Mouse (Mus musculus): ENCODE results near the gene Ralgapa2. TPM values are rescaled to one million over a fixed set of nuclear protein-coding genes. Genes with fewer than 3 reads are reported as not detected.
A peak's percentile ranks its signal among the peaks of the same experiment; 100 is the strongest.

Gene Ralgapa2
- polyA plus RNA-seq, 1 experiment from 2014 or later: 14.2 TPM

DNA sequence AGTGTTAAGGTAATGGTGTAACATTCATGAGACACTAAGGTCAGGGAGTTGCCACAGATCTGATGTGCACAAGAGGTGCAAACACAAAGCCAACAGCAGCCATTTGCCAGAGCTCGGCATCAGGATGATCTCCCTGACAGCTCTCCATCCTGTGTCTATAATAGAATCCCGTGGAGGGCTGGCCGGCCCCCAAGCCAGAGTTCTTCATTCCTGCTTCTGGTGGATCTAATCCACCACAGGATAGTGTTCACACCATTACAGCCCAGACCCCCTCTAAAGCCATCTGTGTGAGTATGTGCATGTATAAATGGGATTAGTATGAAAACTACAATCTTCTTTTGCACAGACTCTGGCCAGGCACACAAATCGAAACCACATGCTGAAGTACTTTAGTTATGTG is 150.2 kb downstream of the Ralgapa2 start:
- Histone ChIP-seq H3K4me1 (replicated peaks; ENCODE audit: control insufficient read depth, insufficient read depth, low read length) (peaks cover 15% of the 10 kb centered on the region; the same call in 1 of the 2 replicates), H3K9ac (no peak overlapping the region), H3K27ac (no peak overlapping the region), H3K36me3 (replicated peaks; ENCODE audit: control insufficient read depth, insufficient read depth) (no peaks in the 10 kb centered on the region), H3K9me3 (ENCODE audit: control insufficient read depth, low read length) (no peaks in the 10 kb centered on the region), H3K27me3 (ENCODE audit: control insufficient read depth, insufficient read depth, low read length) (no peaks in the 10 kb centered on the region), H3K4me3 (replicated peaks; ENCODE audit: low read length) (no peak overlapping the region), H3K4me2 (replicated peaks) (no peak overlapping the region)
- ATAC-seq (ENCODE audit: low FRiP score): no peak
- no peak for DNase-seq (ENCODE audit: low spot score)
- 85% methylated on average over 4 of the region's 4 CpGs for WGBS

DNA sequence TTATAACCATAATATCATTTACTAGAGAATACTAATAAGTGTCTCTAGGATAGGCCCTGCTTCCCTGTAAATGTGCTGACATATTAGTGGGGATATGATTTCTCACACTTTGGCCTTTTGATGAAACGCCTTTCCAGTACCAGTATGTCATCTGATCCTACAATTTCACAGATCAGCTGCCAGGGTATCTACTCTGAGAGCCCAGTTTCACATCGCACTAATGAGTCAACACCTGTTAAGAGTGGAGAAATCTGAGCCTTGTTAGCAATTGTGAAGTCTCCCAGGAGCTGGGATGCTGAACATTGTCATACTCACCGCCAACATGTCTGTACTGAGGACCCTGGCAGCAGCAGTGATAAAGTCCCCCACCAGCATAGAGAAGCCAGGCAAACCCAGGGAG is 151.1 kb downstream of the Ralgapa2 start:
- no peaks in the 10 kb centered on the region for H3K9me3 ChIP-seq (ENCODE audit: control insufficient read depth, low read length)
- H3K27me3 ChIP-seq (ENCODE audit: control insufficient read depth, insufficient read depth, low read length): no peaks in the 10 kb centered on the region
- DNase-seq (ENCODE audit: low spot score): no peak
- no peak overlapping the region for H3K4me2 ChIP-seq (replicated peaks)
- no peak overlapping the region for H3K4me3 ChIP-seq (replicated peaks; ENCODE audit: low read length)
- no peak overlapping the region for H3K9ac ChIP-seq
- H3K27ac ChIP-seq: no peak overlapping the region
- no peaks in the 10 kb centered on the region for H3K36me3 ChIP-seq (replicated peaks; ENCODE audit: control insufficient read depth, insufficient read depth)
- ATAC-seq (ENCODE audit: low FRiP score): no peak
- WGBS: 82% methylated on average over 3 of the region's 3 CpGs
- H3K4me1 ChIP-seq (replicated peaks; ENCODE audit: control insufficient read depth, insufficient read depth, low read length): peaks cover 13% of the 10 kb centered on the region; the same call in 1 of the 2 replicates

- no peak overlapping the region for H3K27ac ChIP-seq
- H3K4me1 ChIP-seq (replicated peaks; ENCODE audit: control insufficient read depth, insufficient read depth, low read length): 0 out of 2 replicates have a peak, but pooled peaks cover 3% of the 10 kb centered on the region
- no peak overlapping the region for H3K4me3 ChIP-seq (replicated peaks; ENCODE audit: low read length)
- H3K9me3 ChIP-seq (ENCODE audit: control insufficient read depth, low read length): no peaks in the 10 kb centered on the region
- WGBS: 87% methylated on average over 2 of the region's 2 CpGs
- no peaks in the 10 kb centered on the region for H3K27me3 ChIP-seq (ENCODE audit: control insufficient read depth, insufficient read depth, low read length)
- no peak for DNase-seq (ENCODE audit: low spot score)
- H3K4me2 ChIP-seq (replicated peaks): no peak overlapping the region
- no peaks in the 10 kb centered on the region for H3K36me3 ChIP-seq (replicated peaks; ENCODE audit: control insufficient read depth, insufficient read depth)
- ATAC-seq (ENCODE audit: low FRiP score): no peak
- H3K9ac ChIP-seq: no peak overlapping the region
Observed at GRCm38 (mm10) chr2:146359676-146360075, 152.5 kb downstream of the Ralgapa2 start.

DNA sequence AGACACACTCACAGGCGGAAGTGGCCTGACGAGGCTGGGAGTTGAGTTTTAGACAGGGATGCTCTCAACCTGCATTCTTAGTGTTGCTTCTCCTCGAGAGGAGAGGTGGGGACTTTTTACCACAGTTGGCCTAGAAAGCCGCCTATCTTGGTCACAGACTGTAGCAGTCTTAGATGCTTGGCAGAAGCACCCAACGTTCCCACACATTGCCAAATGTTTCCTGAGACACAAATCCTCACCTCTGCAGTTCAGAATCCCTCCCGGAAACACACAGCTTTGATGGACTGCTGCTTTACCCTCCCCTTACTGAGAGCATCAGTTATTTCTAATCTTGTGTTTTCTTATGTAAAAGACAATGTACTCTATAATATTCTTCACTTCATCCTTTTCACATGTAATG is 155.6 kb downstream of the Ralgapa2 start:
- H3K36me3 ChIP-seq (replicated peaks; ENCODE audit: control insufficient read depth, insufficient read depth): no peaks in the 10 kb centered on the region; the same call in 1 of the 2 replicates
- H3K9me3 ChIP-seq (ENCODE audit: control insufficient read depth, low read length): no peaks in the 10 kb centered on the region
- H3K27ac ChIP-seq: no peak overlapping the region
- no peak overlapping the region for H3K9ac ChIP-seq
- no peaks in the 10 kb centered on the region for H3K4me1 ChIP-seq (replicated peaks; ENCODE audit: control insufficient read depth, insufficient read depth, low read length)
- DNase-seq (ENCODE audit: low spot score) (no peak), ATAC-seq (ENCODE audit: low FRiP score) (no peak)
- H3K27me3 ChIP-seq (ENCODE audit: control insufficient read depth, insufficient read depth, low read length): no peaks in the 10 kb centered on the region
- H3K4me2 ChIP-seq (replicated peaks): no peak overlapping the region
- 82% methylated on average over 6 of the region's 6 CpGs for WGBS
- no peak overlapping the region for H3K4me3 ChIP-seq (replicated peaks; ENCODE audit: low read length)

DNA sequence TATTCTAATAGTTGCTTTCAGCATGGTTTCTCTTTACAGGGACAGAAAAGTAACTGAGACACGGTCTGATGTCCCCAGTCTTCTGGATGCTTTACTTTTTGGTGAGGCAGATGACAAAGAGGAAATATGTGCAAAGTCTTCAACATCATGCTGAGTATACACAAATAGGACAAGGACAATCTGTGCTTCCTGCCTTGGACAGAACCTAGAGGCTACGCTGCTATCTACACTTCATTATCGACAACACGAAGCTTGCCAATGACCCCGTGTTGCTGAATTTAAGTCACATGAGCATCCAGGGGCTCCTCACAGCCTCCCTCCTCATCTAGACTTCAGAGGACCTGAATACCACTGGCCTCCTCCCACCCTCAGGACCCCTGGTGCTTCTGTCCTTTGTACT is 161.9 kb downstream of the Ralgapa2 start:
- ATAC-seq (ENCODE audit: low FRiP score): no peak
- Histone ChIP-seq H3K4me1 (replicated peaks; ENCODE audit: control insufficient read depth, insufficient read depth, low read length) (no peaks in the 10 kb centered on the region), H3K27me3 (ENCODE audit: control insufficient read depth, insufficient read depth, low read length) (no peaks in the 10 kb centered on the region), H3K4me3 (replicated peaks; ENCODE audit: low read length) (no peak overlapping the region), H3K9me3 (ENCODE audit: control insufficient read depth, low read length) (no peaks in the 10 kb centered on the region), H3K36me3 (replicated peaks; ENCODE audit: control insufficient read depth, insufficient read depth) (peaks cover 15% of the 10 kb centered on the region), H3K9ac (no peak overlapping the region), H3K27ac (no peak overlapping the region), H3K4me2 (replicated peaks) (no peak overlapping the region)
- DNase-seq (ENCODE audit: low spot score): no peak
- 95% methylated on average over 5 of the region's 5 CpGs for WGBS

- peaks cover 22% of the 10 kb centered on the region for H3K36me3 ChIP-seq (replicated peaks; ENCODE audit: control insufficient read depth, insufficient read depth)
- 46% methylated on average over 2 of the region's 2 CpGs for WGBS
- ATAC-seq (ENCODE audit: low FRiP score) (peak; percentile 88), DNase-seq (ENCODE audit: low spot score) (peak; percentile 52)
- H3K4me1 ChIP-seq (replicated peaks; ENCODE audit: control insufficient read depth, insufficient read depth, low read length): no peaks in the 10 kb centered on the region
- no peak overlapping the region for H3K9ac ChIP-seq
- H3K27ac ChIP-seq: no peak overlapping the region
- no peaks in the 10 kb centered on the region for H3K27me3 ChIP-seq (ENCODE audit: control insufficient read depth, insufficient read depth, low read length)
- H3K9me3 ChIP-seq (ENCODE audit: control insufficient read depth, low read length): no peaks in the 10 kb centered on the region
- no peak overlapping the region for H3K4me2 ChIP-seq (replicated peaks)
- no peak overlapping the region for H3K4me3 ChIP-seq (replicated peaks; ENCODE audit: low read length)
Observed at GRCm38 (mm10) chr2:146347942-146348341, 164.2 kb downstream of the Ralgapa2 start.

- no peak for DNase-seq (ENCODE audit: low spot score)
Observed at GRCm38 (mm10) chr2:146340090-146340489, 172.1 kb downstream of the Ralgapa2 start.

GRCm38 (mm10) chr2:146337540-146337939 is 174.6 kb downstream of the Ralgapa2 start:
- 63% methylated on average over 1 of the region's 1 CpGs for WGBS
- Histone ChIP-seq H3K4me3 (replicated peaks; ENCODE audit: low read length) (no peak overlapping the region), H3K4me2 (replicated peaks) (no peak overlapping the region), H3K27ac (no peak overlapping the region), H3K9me3 (ENCODE audit: control insufficient read depth, low read length) (no peaks in the 10 kb centered on the region), H3K4me1 (replicated peaks; ENCODE audit: control insufficient read depth, insufficient read depth, low read length) (peaks cover under 1% of the 10 kb centered on the region; the same call in 1 of the 2 replicates), H3K27me3 (ENCODE audit: control insufficient read depth, insufficient read depth, low read length) (no peaks in the 10 kb centered on the region), H3K36me3 (replicated peaks; ENCODE audit: control insufficient read depth, insufficient read depth) (peaks cover 13% of the 10 kb centered on the region), H3K9ac (no peak overlapping the region)
- no peak for ATAC-seq (ENCODE audit: low FRiP score)
- DNase-seq (ENCODE audit: low spot score): no peak

More at GRCm38 (mm10) chr2:146340090-146340489, 172.1 kb downstream of the Ralgapa2 start:
- H3K36me3 ChIP-seq (replicated peaks; ENCODE audit: control insufficient read depth, insufficient read depth): peaks cover 20% of the 10 kb centered on the region
- no peaks in the 10 kb centered on the region for H3K4me1 ChIP-seq (replicated peaks; ENCODE audit: control insufficient read depth, insufficient read depth, low read length)
- no peak for ATAC-seq (ENCODE audit: low FRiP score)
- no peaks in the 10 kb centered on the region for H3K27me3 ChIP-seq (ENCODE audit: control insufficient read depth, insufficient read depth, low read length)
- H3K9me3 ChIP-seq (ENCODE audit: control insufficient read depth, low read length): no peaks in the 10 kb centered on the region
- 96% methylated on average over 4 of the region's 4 CpGs for WGBS
- no peak overlapping the region for H3K4me2 ChIP-seq (replicated peaks)
- no peak overlapping the region for H3K9ac ChIP-seq
- H3K27ac ChIP-seq: no peak overlapping the region
- H3K4me3 ChIP-seq (replicated peaks; ENCODE audit: low read length): no peak overlapping the region

DNA sequence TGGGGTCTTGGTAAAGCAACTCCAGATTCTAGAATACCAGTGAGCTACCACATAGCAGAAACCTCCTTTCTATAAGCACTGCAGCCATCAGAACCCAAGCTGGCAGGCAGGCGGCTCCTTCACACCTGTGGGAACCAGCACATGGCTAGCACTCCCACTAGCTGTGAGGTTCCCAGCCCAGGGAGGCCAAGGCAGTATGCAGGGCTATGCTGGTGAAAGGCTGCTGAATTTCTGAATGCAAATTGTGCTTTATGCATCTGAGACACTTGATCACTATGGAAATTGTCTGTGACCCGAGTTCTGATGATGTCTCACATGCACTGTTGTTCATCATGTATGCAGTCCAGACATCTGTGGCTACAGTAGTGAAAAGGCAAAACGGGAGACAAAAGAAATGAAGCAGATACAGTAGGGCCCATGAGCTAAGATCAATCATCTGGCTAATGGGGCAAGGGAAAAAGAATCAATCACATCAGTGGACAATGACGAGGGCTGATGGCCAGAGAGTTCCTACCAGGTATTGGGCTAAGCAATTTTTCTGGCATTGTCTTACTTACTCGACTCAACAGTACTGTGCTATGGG is 180.2 kb downstream of the Ralgapa2 start:
- Histone ChIP-seq H3K36me3 (replicated peaks; ENCODE audit: control insufficient read depth, insufficient read depth) (no peaks in the 10 kb centered on the region), H3K4me3 (replicated peaks; ENCODE audit: low read length) (no peak overlapping the region), H3K4me1 (replicated peaks; ENCODE audit: control insufficient read depth, insufficient read depth, low read length) (peaks cover 24% of the 10 kb centered on the region), H3K27me3 (ENCODE audit: control insufficient read depth, insufficient read depth, low read length) (no peaks in the 10 kb centered on the region), H3K4me2 (replicated peaks) (no peak overlapping the region), H3K27ac (0 out of 2 replicates have a peak overlapping the region, but pooled peaks have one; percentile 43), H3K9me3 (ENCODE audit: control insufficient read depth, low read length) (no peaks in the 10 kb centered on the region), H3K9ac (no peak overlapping the region)
- 32% methylated on average over 5 of the region's 5 CpGs for WGBS
- ATAC-seq (ENCODE audit: low FRiP score): peak; percentile 25; the same call in 1 of the 2 replicates
- DNase-seq (ENCODE audit: low spot score): no peak
